Mouse (Mus musculus) left cerebral cortex, postnatal 10 days (tissue): ENCODE data around the gene Olfm4. TPM values are rescaled to one million over a fixed set of nuclear protein-coding genes. Genes with fewer than 3 reads are reported as not detected.

Experiments used
- DNase-seq, 2 experiments: peaks; one replicate each; pipeline ENCODE4 v3.0.0; 2021 to 2022; ENCODE audit warnings: low spot score in 2 of 2, mixed read lengths in 1 of 2; ENCODE audit errors: extremely low spot score in 1 of 2
- intact Hi-C: fragments of 180-260 bp; cut with DNase I; formaldehyde crosslinking; loops from one replicate; pipeline ENCODE4 v1.15.1; 2025
- total RNA-seq, 2 experiments: library from RNA; stranded (reverse); gene quantifications; 2 replicates each; pipeline ENCODE4 v1.2.3; 2021

Gene Olfm4
- total RNA-seq, 2 experiments from 2014 or later = 1.5 to 2.0 TPM

- no peak for DNase-seq
- intact Hi-C loops = no loop called here
These were observed 31.1 kb downstream of the Olfm4 start for GRCm38 (mm10) chr14:80014966-80015365.

DNA sequence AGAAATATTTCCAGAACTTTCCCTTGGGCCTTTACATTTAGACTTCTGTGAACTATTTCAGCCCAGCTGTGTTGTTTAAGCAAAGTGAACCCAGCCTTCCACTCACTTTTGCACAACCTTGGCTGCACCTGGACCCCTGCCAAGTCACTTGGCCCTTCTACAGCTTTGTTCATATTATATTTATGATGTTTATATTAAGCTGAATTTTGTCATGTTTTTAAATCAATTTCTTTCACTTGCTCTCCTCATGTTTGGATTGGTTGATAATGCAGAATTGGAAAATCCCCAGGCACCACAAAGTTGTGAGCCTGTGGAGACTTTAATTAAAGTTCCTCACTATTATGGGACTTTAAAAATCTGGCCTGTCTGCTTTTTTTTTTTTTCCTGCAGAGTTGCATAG, 32.2 kb downstream of the Olfm4 start:
- intact Hi-C loops = no loop called here
- peak in 1 of 2 experiments; percentile 29 for DNase-seq

DNA sequence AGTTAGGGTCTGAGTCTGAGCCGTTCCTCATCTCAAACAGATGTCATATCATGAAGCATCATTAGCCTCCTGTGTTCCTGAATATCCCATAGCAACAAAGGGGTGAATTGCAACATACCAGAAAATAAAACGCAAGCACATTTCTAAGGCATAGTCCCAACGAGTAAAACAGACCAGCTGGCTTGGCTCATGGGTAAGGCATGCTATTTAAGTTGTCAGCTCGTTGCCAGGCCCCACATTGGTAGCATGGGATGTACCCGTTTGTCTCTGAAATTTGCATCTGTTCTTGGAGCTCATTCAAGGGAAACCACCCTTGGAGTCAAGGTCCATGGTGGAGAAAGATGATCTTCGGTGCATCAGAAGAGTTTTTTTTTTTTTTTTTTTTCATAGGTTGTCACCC, 42.2 kb downstream of the Olfm4 start:
- peak in 1 of 2 experiments; percentile 34 for DNase-seq
- intact Hi-C loops = no loop called here

DNA sequence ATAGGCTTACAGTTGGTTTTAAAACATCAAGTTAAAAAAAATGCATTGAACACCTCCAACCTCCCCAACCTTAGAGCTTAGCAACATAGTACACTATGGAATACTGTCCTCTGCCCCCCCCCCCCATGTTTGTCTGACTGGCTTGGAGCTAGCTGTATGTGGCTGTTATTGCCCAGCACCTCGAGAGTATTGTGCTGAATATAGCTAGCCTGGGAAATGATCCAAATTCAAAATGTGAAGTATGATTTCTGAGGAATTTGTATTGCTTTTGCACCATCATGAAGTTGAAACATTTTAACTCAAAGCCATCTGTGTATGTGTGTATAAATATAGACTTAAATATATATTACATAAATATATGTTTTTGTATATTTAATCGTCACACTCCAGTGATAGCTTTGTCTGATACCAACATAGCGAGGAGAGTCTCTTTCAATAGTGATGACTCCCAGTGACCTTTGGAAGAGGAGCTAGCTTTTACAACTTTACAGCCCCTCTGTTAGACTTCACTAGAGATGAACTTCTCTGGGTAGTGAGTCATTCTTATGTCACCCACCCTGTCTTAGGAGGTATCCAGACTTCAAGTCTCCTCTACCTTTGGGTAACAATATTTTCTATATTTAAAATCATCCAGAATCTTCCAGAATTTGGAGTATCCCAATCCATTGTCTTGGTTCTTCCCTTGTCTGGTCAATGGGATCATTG, 45.6 kb downstream of the Olfm4 start:
- DNase-seq = peak in 1 of 2 experiments; percentile 40
- intact Hi-C loops = no loop called here

GRCm38 (mm10) chr14:80039645-80040272, 55.9 kb downstream of the Olfm4 start:
- DNase-seq = no peak
- intact Hi-C loops = loop anchor here (10.0 kb wide), 1 partner anchor 255 kb away; no protein-coding TSS in a partner anchor

GRCm38 (mm10) chr14:80046104-80046734, 62.3 kb downstream of the Olfm4 start:
- intact Hi-C loops = loop anchor here (10.0 kb wide), 1 partner anchor 261 kb away; no protein-coding TSS in a partner anchor
- no peak for DNase-seq

DNA sequence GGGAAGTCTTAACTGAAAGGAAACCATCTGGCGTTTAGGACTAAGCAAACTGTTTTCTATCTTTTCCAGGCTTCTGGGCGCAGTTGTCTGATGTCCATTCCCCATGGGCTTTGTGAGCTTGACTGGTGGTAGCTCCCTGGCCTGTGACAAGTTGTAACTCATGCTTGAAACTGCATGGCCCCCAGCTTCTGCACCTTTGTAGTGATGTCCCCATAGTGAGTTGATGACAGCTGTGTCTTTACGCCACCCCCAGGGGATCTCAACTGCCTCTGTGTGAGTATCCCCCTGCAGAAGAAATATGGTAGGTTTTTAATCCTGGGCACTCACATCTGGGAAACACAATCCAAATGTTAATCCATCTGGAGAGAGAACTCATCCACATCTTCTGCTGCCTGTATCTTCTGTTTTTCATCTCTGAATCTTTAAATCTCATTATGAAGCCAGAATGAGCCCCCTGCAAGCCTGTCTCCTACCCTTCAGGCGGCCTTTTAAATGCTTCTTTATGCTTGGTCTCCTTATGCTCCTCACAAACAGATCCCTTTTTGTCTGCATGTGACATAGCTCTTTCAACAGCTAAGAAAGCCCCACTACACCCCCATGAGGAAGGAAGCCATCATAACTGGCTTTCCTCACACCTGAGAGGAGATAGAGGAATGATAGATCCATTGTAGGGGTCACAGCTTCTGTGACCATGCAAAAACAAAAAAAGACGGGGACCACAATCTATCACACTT, 63.7 kb downstream of the Olfm4 start:
- DNase-seq = no peak
- intact Hi-C loops = loop anchor here (10.0 kb wide), 1 partner anchor 263 kb away; no protein-coding TSS in a partner anchor

GRCm38 (mm10) chr14:80055725-80056124, 71.8 kb downstream of the Olfm4 start:
- DNase-seq = no peak
- intact Hi-C loops = no loop called here

- no peak for DNase-seq
- intact Hi-C loops = no loop called here
These were observed 77.8 kb downstream of the Olfm4 start for GRCm38 (mm10) chr14:80061686-80062085.

- DNase-seq = no peak
- intact Hi-C loops = no loop called here
These were observed 79.0 kb downstream of the Olfm4 start for GRCm38 (mm10) chr14:80062896-80063295.

DNA sequence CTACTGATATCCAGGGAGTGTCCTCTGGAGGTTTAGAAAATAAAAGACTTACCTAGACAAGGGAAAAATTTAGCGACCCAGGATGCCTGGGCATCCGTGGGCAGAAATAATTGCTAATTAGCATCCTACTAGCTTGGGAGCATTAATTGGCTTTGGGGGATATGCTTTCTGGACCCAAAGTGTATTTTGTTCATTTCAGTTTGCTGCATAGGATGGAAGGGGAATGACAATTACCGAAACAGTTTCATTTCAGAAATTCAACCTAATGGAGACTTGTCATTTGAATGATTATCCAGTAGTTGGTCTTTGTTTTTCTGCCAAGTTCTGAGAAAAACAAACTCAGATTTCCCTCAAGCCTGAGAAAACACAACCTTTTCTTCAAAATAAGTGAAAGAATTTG, 86.7 kb downstream of the Olfm4 start:
- intact Hi-C loops = no loop called here
- peak in 1 of 2 experiments; percentile 4 for DNase-seq

Other genes starting within 250 kb of the Olfm4 start
- gene Pcdh8, start 212.8 kb upstream of the Olfm4 start, total RNA-seq = 10 to 100 TPM; 55.6 to 58.4 TPM